Mouse (Mus musculus) retina, postnatal 1 day (tissue): ENCODE measurements around the gene Gria1.

ENCODE experiments used
- DNase-seq: peaks from one replicate; pipeline ENCODE4 v3.0.0-alpha.2; 2012

Gria1 gene

GRCm38 (mm10) chr11:57306116-57306515 is 294.9 kb downstream of the Gria1 start:
- no peak for DNase-seq

GRCm38 (mm10) chr11:57306892-57307291 is 295.7 kb downstream of the Gria1 start:
- DNase-seq, result no peak

GRCm38 (mm10) chr11:57317063-57317462 is 305.9 kb downstream of the Gria1 start:
- DNase-seq, result peak; percentile 44

- DNase-seq, result peak; percentile 26
Observed at GRCm38 (mm10) chr11:57317478-57317877, 306.3 kb downstream of the Gria1 start.

- DNase-seq, result no peak
Observed at GRCm38 (mm10) chr11:57319374-57319773, 308.2 kb downstream of the Gria1 start.

GRCm38 (mm10) chr11:57324099-57324498 is 312.9 kb downstream of the Gria1 start:
- no peak for DNase-seq
